Mouse (Mus musculus): ENCODE measurements at regions not wholly inside any gene's neighbourhood (a gene's known extent, or its start where the extent isn't known, plus 50 kb on each side); places are given as distances from the start of the nearest gene placed in this dataset.

DNA sequence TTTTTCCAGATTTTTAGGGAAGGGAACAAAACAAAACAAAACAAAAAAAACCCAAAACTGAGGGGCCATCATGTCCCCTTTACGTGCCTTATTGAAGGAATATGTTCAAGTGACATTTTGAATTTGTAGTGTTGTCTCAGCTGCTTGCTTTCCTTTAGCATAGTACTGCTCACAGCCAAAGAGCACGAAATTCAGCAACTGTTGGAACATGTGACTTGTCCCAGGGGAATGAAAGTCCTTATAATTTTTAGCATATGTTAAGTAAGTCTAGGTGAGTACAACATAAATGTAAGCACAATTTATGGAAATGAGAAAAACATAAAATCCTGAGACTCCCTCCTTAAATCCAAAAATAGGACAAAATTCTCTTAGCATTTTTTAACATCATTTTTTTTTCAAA, 110.8 kb upstream of the Pdzrn3 start:
- DNase-seq (ENCODE audit: low spot score in 2 of 2): no peak

DNA sequence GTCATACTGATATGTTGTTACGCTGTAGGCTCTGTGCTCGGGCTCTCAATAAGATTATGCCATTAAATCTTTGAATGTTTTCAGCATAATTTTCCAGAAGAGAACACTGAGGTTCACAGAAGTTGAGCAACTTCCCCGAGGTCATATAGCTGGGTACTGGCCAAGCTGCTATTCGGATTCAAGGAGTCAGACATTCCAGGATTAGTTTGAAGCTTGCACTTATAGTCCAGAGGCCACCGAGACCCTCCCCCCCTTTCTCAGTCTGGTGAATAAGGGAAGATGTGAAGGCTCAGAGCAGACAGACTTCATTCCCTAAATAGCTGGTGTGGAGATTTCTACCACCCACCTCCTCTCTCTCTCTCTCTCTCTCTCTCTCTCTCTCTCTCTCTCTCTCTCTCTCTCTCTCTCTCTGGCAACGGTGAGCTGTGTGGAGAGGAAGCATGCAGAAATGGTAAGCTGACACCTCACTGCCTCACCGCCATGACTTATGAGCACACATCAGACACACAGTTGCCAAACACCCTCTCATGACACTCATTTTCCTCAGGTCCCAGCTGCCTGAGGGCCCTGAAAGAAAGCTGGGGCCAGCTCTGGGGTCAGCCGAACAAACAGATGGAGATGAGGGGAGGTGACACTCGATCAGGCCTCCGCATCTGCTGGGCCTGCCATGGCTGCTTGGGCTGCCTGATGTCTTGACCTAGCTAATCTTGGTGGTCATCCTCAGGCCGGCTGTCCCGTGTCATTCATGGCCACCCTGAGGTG, 107.0 kb upstream of the Pdzrn3 start:
- DNase-seq (ENCODE audit: low spot score in 2 of 2): peak in 1 of 2 experiments; percentile 24

DNA sequence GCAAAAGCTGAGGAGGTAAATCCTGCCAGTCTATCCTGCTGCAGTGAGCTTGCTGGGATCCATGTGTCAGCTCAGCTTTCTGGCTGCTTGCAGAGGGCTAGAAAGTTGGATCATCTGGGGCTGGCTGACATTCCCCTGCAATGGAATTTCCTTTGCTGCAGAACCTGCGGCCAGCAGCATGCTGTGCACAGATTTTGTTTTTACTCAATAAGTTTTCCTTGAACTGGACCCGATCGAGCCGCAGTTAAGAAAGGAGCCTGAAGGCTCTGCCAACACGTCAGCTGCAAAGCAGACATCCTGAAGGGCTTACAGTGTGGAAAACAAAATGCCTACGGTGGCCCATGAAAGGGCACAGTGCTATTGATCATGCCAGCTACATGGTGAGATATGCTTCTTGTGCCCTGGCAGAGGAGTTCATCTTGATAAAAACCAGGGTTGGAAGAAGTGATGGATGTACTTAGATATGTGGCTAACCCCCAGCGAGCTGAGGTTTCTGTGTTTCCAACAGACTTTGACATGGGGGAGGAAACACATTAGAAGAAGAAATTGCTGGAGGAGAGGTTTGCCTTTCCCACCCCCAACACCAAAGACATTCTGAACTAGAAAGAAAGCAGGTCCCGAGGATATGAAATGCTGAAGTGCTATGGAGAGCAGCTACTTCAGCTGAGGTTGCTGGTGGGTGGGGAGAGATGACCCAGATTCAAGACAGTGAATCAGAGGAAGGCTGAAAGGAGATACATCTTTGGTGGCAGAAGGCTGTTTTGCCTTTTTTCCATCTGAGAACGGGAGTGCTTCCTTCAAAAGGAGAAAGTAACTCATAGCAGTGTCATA, 105.2 kb upstream of the Pdzrn3 start:
- peak; percentile 32 to 51 for DNase-seq (ENCODE audit: low spot score in 2 of 2)

DNA sequence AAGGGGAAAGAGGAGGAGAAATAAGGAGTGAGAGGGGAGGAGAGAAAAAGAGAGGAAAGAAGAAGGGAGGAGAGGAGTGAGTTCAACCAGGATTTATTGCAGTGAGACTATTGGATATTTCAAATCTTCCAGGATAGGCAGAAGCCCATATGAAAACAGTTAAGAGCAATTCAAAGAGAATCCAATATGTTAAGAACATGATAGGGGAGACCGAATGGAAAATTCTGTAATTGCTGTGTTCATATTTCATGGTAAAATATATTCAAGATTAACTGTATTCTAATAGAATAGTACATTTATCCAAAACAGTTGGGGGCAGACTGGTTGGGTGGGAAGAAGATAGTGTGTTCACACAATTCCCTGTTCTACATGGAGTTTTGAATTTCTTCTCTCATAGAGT, 96.3 kb upstream of the Pdzrn3 start:
- no peak for DNase-seq (ENCODE audit: low spot score in 2 of 2)

DNA sequence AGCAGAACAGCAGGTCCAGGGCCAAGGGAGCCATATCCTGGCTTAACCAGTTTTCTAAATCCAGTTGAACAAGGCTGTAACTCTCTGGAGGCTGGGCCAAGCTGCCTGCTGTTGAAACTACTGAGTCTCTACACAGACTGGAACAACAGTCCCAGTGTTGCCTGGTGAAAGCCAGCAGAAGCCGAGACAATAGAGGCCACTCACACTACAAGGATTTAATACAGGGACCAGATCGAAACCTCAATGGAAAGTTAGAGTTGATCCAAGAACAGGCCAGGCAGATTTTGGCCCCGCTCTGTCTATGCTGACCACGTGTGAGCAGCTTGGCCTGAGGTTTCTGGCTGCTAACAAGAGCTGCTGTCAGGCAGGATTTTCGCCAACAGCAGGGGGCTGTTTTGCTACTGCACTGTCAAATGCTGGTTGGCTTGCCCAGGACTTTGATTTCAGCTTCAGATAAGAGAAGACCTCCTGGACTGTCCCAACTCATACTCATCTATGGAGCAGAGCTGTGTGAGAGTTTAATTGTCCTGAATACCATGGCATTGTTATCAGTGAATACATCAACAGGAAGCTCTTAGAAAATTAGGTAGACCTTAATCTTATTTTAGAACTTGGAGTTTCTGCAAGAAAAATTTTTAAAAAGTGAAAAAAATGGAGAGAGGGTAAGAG, 95.7 kb upstream of the Pdzrn3 start:
- peak in 1 of 2 experiments; percentile 68 for DNase-seq (ENCODE audit: low spot score in 2 of 2)

DNA sequence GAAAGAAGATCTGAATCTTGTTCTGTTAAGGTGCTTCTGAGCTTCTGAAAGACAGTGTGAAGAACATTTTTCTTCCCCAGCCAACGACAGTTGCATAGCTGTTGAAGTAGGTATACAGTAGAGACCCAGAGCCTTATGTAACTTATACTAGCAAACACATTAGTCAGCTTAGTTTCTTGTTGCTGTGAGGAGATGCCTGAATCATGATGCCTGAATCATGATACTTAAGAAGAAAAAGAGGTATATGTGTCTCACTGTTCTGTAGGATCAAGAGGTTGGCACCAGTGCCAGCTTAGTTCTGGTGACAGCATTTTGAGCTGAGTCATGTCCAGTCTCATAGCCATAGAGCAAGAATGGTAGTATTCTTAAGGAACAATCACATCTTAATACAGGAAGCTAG, 87.2 kb upstream of the Pdzrn3 start:
- DNase-seq (ENCODE audit: low spot score in 2 of 2): no peak

DNA sequence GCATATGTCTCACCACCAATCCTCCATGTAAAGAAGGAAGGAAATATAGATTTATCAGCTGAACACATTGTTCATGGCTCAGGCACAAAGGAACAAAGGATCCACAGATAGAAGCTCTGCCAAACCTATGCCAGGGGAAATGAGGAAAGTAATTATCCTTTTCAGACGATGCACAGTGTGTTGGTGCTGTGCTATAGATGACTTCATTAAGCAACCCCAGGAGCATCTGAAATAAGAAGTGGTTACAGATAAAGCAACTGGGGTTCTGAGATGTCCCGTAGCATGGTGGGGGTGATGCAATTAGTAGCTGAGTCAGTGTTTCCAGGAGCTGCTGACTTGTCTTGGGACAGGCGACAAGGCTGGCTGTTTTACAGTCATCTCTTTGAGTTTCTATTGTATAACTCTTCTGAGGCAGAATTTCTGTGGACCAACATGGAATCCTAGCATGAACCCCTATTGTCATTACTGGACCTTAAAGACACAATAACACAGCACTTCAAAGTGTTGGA, 86.2 kb upstream of the Pdzrn3 start:
- DNase-seq (ENCODE audit: low spot score in 2 of 2): no peak

DNA sequence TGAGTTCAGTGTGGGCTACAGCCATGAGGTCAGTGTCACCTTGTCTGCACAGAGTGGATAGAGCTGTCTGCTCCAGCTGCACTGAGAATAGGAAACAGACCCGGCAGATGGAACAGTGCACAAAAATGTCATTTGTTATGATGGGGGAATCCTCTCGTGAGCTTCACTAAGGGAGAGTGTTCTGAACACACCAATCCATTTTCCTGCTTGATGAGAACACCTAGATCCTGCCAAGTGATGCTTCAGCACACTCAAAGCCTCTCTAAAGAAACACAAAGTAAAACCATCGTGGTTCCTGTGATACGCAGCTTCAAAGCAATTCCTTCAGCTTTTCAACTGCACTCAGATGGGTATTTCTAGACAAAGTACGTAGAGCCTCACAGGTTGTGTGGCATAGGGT, 69.0 kb upstream of the Pdzrn3 start:
- no peak for DNase-seq (ENCODE audit: low spot score in 2 of 2)

DNA sequence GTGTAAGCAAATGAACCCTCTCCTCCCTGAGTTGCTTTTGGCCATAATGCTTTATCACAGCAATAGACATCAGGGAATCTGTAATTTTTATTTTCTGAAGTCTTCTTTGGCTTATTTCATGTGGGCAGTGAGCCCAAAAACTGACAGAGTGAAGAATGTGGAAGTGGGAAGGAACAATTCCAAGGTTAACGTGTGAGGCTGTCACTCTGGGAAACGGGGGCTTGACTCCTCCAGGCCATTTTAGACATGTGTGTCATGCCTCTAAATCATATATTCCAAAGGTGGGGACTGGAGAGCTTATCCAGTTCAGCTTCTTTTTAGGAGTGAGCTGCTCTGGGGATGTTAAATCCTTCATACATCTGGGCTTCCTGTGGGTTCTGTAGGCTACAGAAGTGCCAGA, 68.6 kb upstream of the Pdzrn3 start:
- no peak for DNase-seq (ENCODE audit: low spot score in 2 of 2)

DNA sequence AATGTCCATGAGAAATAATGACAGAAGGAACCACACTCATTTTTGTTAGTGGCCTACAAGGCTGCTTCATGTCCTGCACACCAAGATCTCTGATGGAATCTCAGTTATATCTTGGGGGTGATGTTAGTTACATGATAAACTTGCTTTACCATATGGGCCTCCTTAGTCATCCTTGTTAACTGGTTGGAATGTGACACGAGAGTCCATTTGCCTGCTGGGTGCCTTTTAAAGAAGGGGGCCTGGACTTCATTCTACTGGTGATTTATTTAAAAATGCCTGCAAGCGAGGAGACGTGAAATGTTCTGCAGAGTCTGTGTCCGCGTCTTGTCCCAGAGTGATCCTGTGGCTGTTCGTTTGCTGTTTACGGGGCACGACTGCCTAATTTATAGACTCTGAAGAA, 55.1 kb upstream of the Pdzrn3 start:
- no peak for DNase-seq (ENCODE audit: low spot score in 2 of 2)

DNA sequence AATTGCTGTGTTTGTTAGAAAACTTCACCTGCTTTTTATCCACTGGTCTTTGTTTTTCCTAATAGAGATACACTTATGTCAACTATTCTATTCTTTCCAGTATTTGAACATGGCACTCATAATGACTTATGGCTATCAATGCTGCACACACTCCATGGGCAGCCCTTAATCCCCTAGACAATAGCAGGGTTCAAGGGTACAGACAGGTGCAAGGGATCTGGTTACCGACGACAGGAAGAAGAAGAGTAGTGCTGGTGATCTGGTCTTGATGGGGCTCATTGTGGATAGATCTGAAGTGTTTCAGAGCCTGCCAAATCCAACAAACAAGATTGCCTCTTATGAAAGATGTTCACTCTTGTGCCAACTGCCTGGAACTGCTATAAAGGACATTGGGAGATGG, 51.9 kb upstream of the Pdzrn3 start:
- no peak for DNase-seq (ENCODE audit: low spot score in 2 of 2)
